ENCODE assay signal across 17 mouse cellular contexts in genomic region chr13:3627139-3627538, GRCm38 (mm10).
"Had no signal": no experiment of that assay in that cellular context is flagged by ENCODE, and none has a peak within 500 bp of the region (broad histone marks: within the 10 kb centered on the region; RNA-seq: fewer than 3 reads in every experiment).

No protein-coding gene starts in this region.

- H3K4me2 ChIP-seq: liver, embryonic 15.5 days; lung, embryonic 15.5 days; midbrain, embryonic 11.5 days; midbrain, embryonic 13.5 days; midbrain, embryonic 15.5 days; neural tube, embryonic 12.5 days had no signal

- H3K27me3 ChIP-seq: lung, embryonic 15.5 days; midbrain, embryonic 13.5 days; midbrain, embryonic 15.5 days; neural tube, embryonic 12.5 days had no signal

- H3K36me3 ChIP-seq: liver, embryonic 15.5 days; lung, embryonic 15.5 days; midbrain, embryonic 13.5 days; midbrain, embryonic 15.5 days; neural tube, embryonic 12.5 days had no signal

- H3K9me3 ChIP-seq: liver, embryonic 15.5 days; lung, embryonic 15.5 days; midbrain, embryonic 15.5 days had no signal

- H3K9ac ChIP-seq: liver, embryonic 15.5 days; liver, postnatal 0 days; lung, embryonic 15.5 days; midbrain, embryonic 13.5 days; midbrain, embryonic 15.5 days; neural tube, embryonic 12.5 days had no signal

- H3K4me3 ChIP-seq: liver, embryonic 15.5 days; lung, embryonic 15.5 days; megakaryocyte, embryonic 14.5 days; midbrain, embryonic 13.5 days; midbrain, embryonic 15.5 days; neural tube, embryonic 12.5 days had no signal

- DNase-seq: liver, postnatal 0 days; lung, adult 2 months; lung, postnatal 14 days; lung, postnatal 36 days; right cerebral cortex, postnatal 14 days; thymus, adult 2 months; thymus, postnatal 25 days; thymus, postnatal 4 days had no signal

- H3K27ac ChIP-seq: liver, embryonic 15.5 days; lung, embryonic 15.5 days; macrophage; midbrain, embryonic 13.5 days; midbrain, embryonic 15.5 days; neural tube, embryonic 12.5 days had no signal

- ATAC-seq: liver, postnatal 0 days; lung, postnatal 0 days; midbrain, embryonic 13.5 days; midbrain, embryonic 15.5 days had no signal

- H3K4me1 ChIP-seq: liver, embryonic 15.5 days; lung, embryonic 15.5 days; megakaryocyte, embryonic 14.5 days; midbrain, embryonic 13.5 days; midbrain, embryonic 15.5 days; neural tube, embryonic 12.5 days had no signal
